Mouse (Mus musculus) embryonic facial prominence, embryonic 10.5 days (tissue): ENCODE measurements around the gene Esrrg. TPM values are rescaled to one million over a fixed set of nuclear protein-coding genes. Genes with fewer than 3 reads are reported as not detected.

Experiments used
- DNase-seq: peaks from one replicate; pipeline ENCODE4 v3.0.0-alpha.2; 2017; ENCODE audit warnings: low spot score
- H3K27ac ChIP-seq: fragments of 300-500 bp; sonication (generic); replicated peaks from 2 replicates; pipeline ENCODE4 v1.5.1; 2016; ENCODE audit warnings: mild to moderate bottlenecking
- H3K27me3 ChIP-seq: fragments of 300-500 bp; sonication (generic); replicated peaks from 2 replicates; pipeline ENCODE4 v1.6.1; 2016; ENCODE audit warnings: low read depth, mild to moderate bottlenecking; ENCODE audit not compliant: poor library complexity, severe bottlenecking
- H3K36me3 ChIP-seq: fragments of 300-500 bp; sonication (generic); replicated peaks from 2 replicates; pipeline ENCODE4 v1.6.1; 2016; ENCODE audit warnings: mild to moderate bottlenecking, moderate library complexity
- H3K4me1 ChIP-seq: fragments of 300-500 bp; sonication (generic); 2 replicates; pipeline ENCODE4 v1.6.1; 2016
- H3K4me3 ChIP-seq: fragments of 300-500 bp; sonication (generic); 2 replicates; pipeline ENCODE4 v1.5.1; 2016; ENCODE audit warnings: mild to moderate bottlenecking, moderate library complexity
- H3K9me3 ChIP-seq: fragments of 300-500 bp; sonication (generic); 2 replicates; pipeline ENCODE4 v1.6.1; 2016; ENCODE audit warnings: mild to moderate bottlenecking
- WGBS: fragments of 180-500 bp; shearing (Covaris S2); methylation state at CpG from one replicate; pipeline ENCODE4 v1.1.7; 2016; 5-methylcytosine and 5-hydroxymethylcytosine counted together
- polyA plus RNA-seq: library from polyadenylated mRNA; unstranded; fragments of >200 nt; fragmentation: Nextera tagmentation; extraction: Ambion mirVana; gene quantifications from 2 replicates; pipeline ENCODE4 v1.2.1, GENCODE M21; 2016

Esrrg gene
- polyA plus RNA-seq, 1 experiment from 2014 or later, result 1.1 TPM

DNA sequence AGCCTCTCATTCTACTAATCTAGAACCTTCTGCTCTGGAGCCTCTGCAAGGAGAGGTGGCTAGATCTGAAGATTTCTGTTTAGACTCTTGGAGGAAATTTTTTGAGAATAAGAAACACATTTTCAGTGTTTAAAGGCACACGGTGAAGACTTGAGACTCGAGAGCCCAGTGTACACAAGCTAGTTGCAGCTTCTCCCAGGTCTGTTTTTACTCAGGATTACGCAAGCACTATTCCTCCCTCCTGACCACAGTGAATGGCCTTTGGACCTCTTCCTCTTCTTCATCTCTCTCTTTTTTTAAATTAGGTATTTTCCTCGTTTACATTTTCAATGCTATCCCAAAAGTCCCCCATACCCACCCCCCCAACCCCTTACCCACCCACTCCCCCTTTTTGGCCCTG is 122.6 kb downstream of the Esrrg start:
- DNase-seq, result no peak
- no peaks in the 10 kb centered on the region for H3K4me1 ChIP-seq
- H3K27ac ChIP-seq, result no peak overlapping the region
- H3K4me3 ChIP-seq, result no peak overlapping the region
- no peaks in the 10 kb centered on the region for H3K9me3 ChIP-seq
- 82% methylated on average over 4 of the region's 4 CpGs for WGBS
- no peaks in the 10 kb centered on the region for H3K27me3 ChIP-seq
- no peaks in the 10 kb centered on the region for H3K36me3 ChIP-seq

DNA sequence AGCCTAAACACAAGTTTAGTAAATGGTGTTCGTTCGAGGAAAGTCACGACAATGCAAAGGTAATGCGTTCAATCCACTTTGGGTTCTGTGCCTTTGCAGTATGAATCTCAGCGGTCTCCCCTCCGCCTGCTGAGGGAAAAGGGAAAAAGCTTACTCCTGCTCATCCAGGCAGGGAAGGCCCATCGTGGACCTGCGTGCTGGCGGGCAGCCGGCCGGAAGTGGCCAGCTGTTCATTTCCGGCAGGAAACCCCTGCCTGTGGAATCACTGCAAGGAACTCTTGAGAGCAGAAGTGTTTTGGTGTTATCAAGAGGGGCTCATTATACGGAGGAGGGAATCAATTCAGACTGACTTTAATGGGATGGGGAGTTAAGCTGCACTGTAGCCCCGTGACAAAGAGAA is 127.9 kb downstream of the Esrrg start:
- no peaks in the 10 kb centered on the region for H3K27me3 ChIP-seq
- no peaks in the 10 kb centered on the region for H3K9me3 ChIP-seq
- H3K36me3 ChIP-seq, result no peaks in the 10 kb centered on the region
- 60% methylated on average over 14 of the region's 14 CpGs for WGBS
- no peak overlapping the region for H3K27ac ChIP-seq
- DNase-seq, result peak; percentile 24
- no peak overlapping the region for H3K4me3 ChIP-seq
- H3K4me1 ChIP-seq, result peaks cover 4% of the 10 kb centered on the region; the same call in 1 of the 2 replicates

DNA sequence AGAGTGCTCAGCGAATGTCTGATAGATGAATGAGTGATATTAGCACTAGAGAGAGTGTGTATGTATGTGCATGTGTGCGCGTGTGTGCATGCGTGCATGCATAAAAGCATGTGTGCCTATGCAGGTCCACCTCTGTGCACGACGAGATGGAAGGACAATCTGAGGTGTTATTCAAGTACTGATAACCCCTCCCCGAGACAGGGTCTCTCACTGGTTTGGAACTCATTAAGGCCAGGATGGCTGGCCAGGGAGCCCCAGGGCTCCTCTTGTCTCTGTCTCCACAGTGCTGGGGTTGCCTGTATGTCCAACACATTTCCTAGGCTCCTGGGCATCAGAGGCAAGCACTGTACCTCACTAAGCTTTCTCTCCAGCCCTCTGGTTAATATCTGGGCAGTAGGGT is 128.7 kb downstream of the Esrrg start:
- no peaks in the 10 kb centered on the region for H3K9me3 ChIP-seq
- WGBS, result 87% methylated on average over 7 of the region's 7 CpGs
- no peaks in the 10 kb centered on the region for H3K36me3 ChIP-seq
- H3K4me3 ChIP-seq, result no peak overlapping the region
- H3K4me1 ChIP-seq, result peaks cover 4% of the 10 kb centered on the region; the same call in 1 of the 2 replicates
- H3K27ac ChIP-seq, result no peak overlapping the region
- DNase-seq, result no peak
- no peaks in the 10 kb centered on the region for H3K27me3 ChIP-seq

DNA sequence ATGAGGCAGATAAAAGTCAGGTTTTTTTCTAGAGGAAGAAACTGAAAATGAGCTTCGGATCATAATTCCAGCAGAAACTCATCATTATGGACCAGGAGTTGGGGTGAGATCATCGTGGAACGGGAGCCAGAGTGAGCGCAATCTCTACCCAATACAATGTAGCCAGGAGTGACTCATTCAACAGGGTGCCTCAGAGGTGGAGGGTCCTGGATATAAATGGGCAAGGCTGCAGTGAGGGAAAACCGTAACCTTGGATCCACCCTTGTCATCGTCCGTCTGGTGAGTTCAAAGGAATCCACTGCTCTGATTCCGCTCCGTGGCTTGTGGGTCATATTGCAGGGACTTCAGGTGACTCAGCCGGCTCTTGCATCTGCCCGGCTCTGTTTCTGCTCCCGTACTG is 131.9 kb downstream of the Esrrg start:
- H3K4me1 ChIP-seq, result peaks cover 4% of the 10 kb centered on the region; the same call in 1 of the 2 replicates
- no peaks in the 10 kb centered on the region for H3K36me3 ChIP-seq
- no peak for DNase-seq
- 88% methylated on average over 12 of the region's 12 CpGs for WGBS
- H3K4me3 ChIP-seq, result no peak overlapping the region
- no peak overlapping the region for H3K27ac ChIP-seq
- H3K9me3 ChIP-seq, result no peaks in the 10 kb centered on the region
- H3K27me3 ChIP-seq, result no peaks in the 10 kb centered on the region

DNA sequence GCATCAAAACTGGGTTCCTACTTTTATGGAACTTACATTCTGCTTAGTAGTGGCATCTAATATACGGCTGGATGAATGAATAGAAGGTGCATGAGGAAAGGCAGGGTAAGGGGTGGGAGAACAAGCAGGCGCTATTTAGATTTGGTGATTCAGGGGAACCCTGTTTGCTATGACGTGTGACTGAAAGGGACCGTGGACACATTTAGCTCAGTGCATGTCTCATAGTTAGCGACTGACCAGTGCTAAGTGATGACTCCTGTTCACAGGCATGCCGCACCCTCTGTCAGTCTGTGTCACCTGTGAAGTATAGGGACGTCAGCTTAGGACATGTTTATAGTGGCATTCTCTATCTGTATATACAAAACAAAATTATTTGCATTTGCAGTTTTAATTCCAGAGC is 132.7 kb downstream of the Esrrg start:
- no peak overlapping the region for H3K27ac ChIP-seq
- H3K9me3 ChIP-seq, result no peaks in the 10 kb centered on the region
- no peak for DNase-seq
- H3K27me3 ChIP-seq, result no peaks in the 10 kb centered on the region
- peaks cover 3% of the 10 kb centered on the region; the same call in 1 of the 2 replicates for H3K4me1 ChIP-seq
- H3K36me3 ChIP-seq, result no peaks in the 10 kb centered on the region
- H3K4me3 ChIP-seq, result no peak overlapping the region
- 89% methylated on average over 7 of the region's 7 CpGs for WGBS

DNA sequence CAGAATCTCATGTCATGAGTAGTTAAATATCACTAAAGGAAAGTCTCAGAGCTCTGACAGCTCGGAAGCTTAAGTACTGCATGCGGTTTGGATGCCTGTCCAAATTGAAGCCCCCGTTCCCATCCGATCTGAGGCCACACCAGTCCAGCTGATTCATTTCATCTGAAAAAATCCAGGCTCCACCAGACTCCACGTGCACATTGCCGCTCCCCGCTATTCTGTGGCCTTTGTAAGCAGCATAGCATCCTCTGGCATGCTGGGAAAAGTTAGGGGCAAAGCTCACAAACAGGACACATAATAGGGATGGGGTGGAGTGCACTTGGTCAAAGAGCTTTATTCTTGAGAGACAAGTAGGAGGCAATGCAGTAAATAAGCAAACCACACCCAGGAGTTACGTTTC is 133.5 kb downstream of the Esrrg start:
- Histone ChIP-seq H3K4me1 (no peaks in the 10 kb centered on the region; the same call in 1 of the 2 replicates), H3K4me3 (no peak overlapping the region), H3K27ac (no peak overlapping the region), H3K9me3 (no peaks in the 10 kb centered on the region), H3K27me3 (no peaks in the 10 kb centered on the region), H3K36me3 (no peaks in the 10 kb centered on the region)
- no peak for DNase-seq
- WGBS, result 80% methylated on average over 8 of the region's 8 CpGs

DNA sequence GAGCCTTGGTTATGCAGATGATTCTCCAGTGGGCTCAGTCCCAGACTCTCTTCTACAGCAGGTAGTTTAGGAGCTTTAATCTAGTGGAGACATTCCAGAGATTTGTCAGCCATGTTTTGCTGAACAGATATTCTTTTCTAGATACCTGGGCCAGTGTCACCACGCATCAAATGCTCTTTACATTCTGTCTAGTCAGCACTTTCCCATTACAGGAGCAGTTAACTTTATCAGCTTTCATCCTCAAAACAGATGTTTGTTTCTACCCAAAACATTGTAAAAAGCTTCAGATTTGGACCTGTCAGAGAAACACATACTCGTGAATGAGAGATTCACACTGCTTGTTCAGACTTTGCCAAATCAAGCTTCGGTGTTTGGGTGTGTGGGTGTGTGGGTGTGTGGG is 140.7 kb downstream of the Esrrg start:
- no peak overlapping the region for H3K27ac ChIP-seq
- no peak for DNase-seq
- no peaks in the 10 kb centered on the region for H3K9me3 ChIP-seq
- no peaks in the 10 kb centered on the region for H3K27me3 ChIP-seq
- no peaks in the 10 kb centered on the region for H3K36me3 ChIP-seq
- H3K4me1 ChIP-seq, result no peaks in the 10 kb centered on the region
- 91% methylated on average over 3 of the region's 3 CpGs for WGBS
- no peak overlapping the region for H3K4me3 ChIP-seq

DNA sequence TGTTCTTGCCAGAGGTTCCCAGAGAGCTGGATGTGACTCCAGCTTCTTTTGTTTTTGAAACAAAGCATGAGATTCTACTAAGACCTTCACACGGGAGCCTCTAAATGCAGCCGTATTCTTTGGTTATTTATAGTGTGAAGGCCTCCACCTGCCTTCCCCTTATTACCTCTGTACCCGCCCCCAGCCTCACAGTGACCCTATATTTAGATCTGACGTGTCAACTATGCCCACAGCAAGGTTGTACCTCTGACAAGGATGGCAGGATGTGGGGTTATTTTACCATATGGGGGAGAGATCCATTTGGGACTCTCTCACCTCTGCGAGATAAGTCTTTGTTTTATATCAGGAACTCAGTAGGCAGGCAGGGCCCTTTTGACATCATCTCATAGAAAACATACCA is 141.3 kb downstream of the Esrrg start:
- no peak overlapping the region for H3K4me3 ChIP-seq
- DNase-seq, result no peak
- H3K9me3 ChIP-seq, result no peaks in the 10 kb centered on the region
- H3K4me1 ChIP-seq, result no peaks in the 10 kb centered on the region
- H3K27me3 ChIP-seq, result no peaks in the 10 kb centered on the region
- H3K27ac ChIP-seq, result no peak overlapping the region
- 78% methylated on average over 5 of the region's 5 CpGs for WGBS
- no peaks in the 10 kb centered on the region for H3K36me3 ChIP-seq

DNA sequence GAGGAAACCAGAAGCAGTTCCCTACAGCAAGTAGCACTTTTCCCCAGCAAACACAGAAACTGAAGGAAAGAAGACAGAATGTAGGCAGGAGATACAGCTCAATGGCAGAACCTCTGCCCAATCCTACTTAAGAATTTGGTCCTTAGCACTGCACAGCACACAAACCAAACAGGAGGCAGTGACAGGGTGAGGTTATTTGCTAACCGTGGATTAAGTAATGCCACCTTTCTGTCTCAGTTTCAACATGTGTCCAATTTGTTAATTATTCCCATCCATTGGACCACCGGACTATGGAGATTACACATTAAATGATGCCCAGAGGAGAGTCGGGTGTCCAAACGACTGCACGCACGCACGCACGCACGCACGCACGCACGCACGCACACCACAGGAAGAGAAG is 146.9 kb downstream of the Esrrg start:
- no peak for DNase-seq

DNA sequence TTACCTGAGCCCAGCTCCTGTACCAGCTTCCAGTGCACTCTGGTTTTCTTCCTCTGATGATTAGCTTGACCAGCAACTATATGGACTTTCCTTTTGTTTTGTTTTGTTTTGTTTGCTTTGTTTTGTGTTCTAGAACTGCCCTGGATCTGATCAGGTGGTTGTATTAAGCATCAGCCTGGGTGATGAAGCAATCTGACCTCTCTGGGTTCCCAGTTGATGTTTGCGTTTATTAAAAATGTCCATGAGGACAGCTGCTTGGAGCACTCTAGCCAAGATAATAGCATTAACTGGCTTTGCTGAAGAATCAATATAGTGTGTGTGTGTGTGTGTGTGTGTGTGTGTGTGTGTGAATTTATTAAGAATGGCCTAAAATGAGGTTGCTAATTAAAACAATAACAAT is 149.4 kb downstream of the Esrrg start:
- Histone ChIP-seq H3K9me3 (no peaks in the 10 kb centered on the region), H3K4me3 (no peak overlapping the region), H3K4me1 (no peaks in the 10 kb centered on the region), H3K36me3 (no peaks in the 10 kb centered on the region), H3K27ac (no peak overlapping the region), H3K27me3 (no peaks in the 10 kb centered on the region)
- no peak for DNase-seq
- 90% methylated on average over 1 of the region's 1 CpGs for WGBS

More for the DNA sequence above, 146.9 kb downstream of the Esrrg start:
- Histone ChIP-seq H3K27me3 (no peaks in the 10 kb centered on the region), H3K36me3 (no peaks in the 10 kb centered on the region), H3K4me1 (no peaks in the 10 kb centered on the region), H3K4me3 (no peak overlapping the region), H3K9me3 (no peaks in the 10 kb centered on the region), H3K27ac (no peak overlapping the region)
- WGBS, result 83% methylated on average over 13 of the region's 13 CpGs

DNA sequence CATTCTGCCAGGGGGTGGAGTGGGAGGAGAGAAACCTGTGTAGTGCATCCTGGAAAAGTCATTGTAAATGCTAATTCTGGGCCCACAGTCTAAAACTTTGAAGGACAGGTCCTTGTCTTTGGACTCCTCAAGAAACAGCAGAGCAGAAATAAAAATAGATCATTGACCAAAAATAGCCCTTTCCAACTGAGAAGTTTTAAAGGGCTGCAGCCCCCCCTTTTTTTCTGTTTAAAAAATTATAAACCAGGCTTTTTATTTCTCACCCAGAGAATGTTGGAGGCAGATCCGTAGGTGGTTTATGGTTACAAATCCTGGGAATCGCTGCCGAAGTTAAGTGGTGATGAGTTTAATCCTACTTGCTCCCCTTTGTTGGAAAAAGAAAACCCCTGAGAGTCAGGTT is 150.0 kb downstream of the Esrrg start:
- no peak for DNase-seq
- Histone ChIP-seq H3K9me3 (no peaks in the 10 kb centered on the region), H3K27ac (no peak overlapping the region), H3K36me3 (no peaks in the 10 kb centered on the region), H3K27me3 (no peaks in the 10 kb centered on the region), H3K4me3 (no peak overlapping the region), H3K4me1 (no peaks in the 10 kb centered on the region)
- WGBS, result 65% methylated on average over 3 of the region's 3 CpGs

DNA sequence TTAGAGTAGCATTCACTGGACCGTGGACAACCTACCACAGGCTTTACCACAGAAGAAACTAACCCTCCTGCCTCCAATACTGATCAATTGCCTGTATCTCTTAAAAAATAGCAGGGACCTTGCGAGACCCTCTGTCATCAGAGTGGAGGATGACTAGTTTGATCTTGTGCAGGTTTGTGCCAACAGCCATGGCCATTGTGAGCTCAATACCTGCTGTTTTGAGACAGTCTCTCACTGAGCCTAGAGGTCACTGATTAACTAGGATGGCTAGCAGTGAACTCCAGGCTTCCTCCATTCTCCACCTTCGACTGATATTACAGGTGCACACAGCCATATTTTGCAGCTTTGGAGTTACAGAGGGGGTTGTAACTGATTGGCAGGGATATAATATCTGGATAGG is 150.9 kb downstream of the Esrrg start:
- DNase-seq, result no peak
- Histone ChIP-seq H3K27ac (no peak overlapping the region), H3K36me3 (no peaks in the 10 kb centered on the region), H3K4me1 (no peaks in the 10 kb centered on the region), H3K4me3 (no peak overlapping the region), H3K9me3 (no peaks in the 10 kb centered on the region), H3K27me3 (no peaks in the 10 kb centered on the region)
- 87% methylated on average over 3 of the region's 3 CpGs for WGBS

DNA sequence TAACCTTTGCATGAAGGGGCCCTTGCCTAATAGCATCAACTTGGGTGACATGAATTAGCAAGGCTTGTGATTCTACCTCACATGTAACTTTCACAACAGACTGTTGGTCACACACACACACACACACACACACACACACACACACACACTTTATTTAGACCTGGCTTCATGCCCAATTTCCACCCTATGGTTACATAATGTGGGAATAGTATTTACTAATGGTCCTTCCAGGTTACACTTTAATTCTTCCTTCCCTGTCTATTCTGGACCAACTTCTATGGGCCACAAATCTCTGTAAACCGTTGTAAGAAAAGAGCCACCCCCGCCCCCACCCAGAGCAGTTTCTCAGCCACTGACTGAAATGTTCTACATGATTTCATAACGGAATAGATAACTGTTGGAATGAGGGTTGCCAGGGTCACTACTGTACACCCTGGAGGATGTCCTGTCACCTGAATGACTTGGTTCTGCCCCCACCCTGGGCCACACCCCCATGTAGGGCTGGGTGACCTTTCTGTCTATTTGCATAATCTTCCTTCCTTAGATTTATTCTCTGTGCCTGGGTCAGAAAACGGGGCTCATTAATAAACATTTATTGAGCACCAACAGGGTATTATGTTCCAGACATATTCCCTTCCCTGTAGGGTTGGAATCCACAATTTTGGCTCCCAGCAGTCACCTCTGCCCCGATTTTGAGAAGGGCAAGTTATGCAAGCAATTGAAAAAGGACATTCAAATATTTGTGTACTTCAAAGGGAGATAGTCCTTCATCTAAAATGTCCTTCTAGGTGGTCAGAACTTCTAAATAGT is 154.3 kb downstream of the Esrrg start:
- no peaks in the 10 kb centered on the region for H3K9me3 ChIP-seq
- H3K27ac ChIP-seq, result no peak overlapping the region
- H3K4me3 ChIP-seq, result no peak overlapping the region
- H3K27me3 ChIP-seq, result no peaks in the 10 kb centered on the region
- H3K36me3 ChIP-seq, result no peaks in the 10 kb centered on the region
- DNase-seq, result no peak
- 82% methylated on average over 5 of the region's 5 CpGs for WGBS
- no peaks in the 10 kb centered on the region for H3K4me1 ChIP-seq
